Mouse (Mus musculus): Measurements from ENCODE around the gene Vwde.

Vwde gene

DNA sequence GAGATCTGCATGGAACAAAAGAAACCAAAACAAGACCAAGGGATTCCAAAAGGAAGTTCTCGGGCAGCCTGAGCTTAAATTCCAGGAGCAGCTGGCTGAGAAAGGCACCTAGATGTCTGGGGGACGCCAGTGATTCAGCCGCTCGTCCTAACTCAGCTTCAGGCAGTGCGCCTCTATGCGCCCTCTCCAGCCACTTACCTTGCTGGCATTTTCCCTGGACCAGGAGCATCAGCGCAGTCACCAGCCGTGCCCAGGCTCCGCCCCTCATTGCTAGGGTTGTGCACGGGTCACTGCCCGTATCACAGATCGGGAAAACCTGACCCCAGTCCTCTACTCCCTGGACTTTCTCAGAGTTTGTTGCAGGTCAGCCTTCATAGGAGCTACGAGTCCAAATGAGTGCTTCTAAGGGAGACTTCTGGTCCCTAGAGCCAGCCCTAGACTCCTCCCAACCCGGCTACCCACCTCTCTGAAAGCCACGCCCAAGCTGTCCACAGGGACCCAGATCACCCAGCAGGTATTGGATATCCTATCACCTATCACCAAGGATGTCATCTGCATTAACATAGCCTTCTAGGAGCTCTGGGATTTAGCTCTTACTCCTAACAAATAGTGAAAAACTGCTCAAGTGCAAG lies at the start of gene Vwde:
Gene Vwde (minus strand): TSS at position 370 of the 632 bp plus-strand sequence.
- DNase-seq (ENCODE audit: low spot score): no peak

DNA sequence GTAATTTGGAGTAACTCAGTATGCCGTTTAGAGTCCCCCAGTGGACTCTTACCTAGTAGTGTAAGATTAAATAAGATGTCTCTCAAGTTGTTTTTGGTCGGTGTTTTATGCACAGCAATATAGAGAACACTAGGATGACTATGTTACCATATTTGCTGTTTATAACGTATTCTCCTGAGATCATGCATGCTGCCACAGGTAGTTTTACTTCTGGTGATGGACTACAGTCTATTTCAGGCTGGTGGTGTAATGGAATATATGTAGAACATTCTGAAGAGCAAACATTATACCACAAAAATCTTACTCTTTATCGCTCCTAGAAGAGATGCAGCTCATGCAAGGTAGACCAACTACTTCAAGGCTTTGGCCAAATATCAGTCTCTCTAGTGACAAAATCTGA lies 30.6 kb upstream of the Vwde start:
- no peak for DNase-seq (ENCODE audit: low spot score)

DNA sequence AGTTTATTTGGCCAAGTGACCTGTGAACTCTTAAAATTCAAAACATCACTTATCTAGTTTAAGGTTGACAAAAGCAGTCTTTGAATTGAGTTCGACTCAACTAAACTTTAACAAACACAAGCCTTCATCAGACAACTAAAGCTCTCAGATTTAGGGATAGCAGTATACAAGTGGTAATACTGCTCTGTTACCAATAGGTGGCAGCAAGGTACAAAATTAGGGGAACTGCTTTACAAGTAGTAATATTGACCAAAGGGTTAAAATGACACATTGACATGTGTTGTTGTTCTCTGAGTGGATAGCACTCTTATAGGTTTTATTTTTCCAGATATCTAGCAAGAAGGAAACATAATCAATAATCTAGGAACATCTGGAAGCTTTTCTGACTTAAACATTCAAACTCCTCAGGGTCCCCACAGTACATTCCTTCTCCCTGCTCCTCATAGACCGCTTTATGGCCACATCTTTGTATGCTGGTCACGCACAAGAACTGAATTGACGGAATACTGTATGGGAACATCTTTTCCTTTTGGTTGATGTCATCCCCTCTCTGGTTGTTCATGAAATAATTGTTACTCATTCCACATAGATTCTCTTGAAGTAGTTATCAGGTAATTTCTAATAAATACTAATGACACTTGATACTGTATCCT lies 23.7 kb upstream of the Vwde start:
- DNase-seq (ENCODE audit: low spot score): no peak

DNA sequence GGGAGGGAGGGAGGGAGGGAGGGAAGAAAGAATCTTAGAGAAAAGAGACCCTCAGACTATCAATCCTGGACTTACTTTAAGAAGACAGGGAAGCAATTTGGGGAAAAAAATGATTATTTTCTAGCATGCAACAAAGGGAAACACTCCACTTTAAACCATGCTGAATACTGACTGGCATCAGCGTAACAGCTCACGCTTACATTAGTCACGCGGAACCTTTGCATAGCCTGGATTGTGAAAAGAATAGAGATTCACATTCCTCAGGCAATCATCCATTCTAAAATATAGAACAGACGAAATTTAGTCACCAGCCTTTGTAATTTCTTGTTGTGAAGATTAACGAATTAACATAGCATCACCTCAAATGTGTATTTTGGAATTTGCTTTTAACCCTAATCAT lies 18.6 kb downstream of the Vwde start:
- no peak for DNase-seq (ENCODE audit: low spot score)

DNA sequence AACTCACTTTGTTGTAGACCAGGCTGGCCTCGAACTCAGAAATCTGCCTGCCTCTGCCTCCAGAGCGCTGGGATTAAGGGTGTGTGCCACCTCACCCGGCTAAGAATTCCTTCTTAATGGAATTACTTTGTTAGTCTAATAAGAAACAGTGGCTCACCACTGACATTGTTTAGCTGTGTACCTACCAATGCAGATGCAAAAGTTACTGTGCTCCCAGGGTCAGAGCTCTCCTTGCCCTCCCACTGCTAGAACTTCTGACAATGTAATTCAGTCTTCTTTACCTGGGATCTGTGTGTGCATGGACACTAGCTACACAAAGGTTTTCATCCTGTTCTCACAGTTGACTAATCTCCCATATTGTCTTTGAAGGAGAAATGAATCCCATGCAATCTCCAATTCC lies 27.3 kb downstream of the Vwde start:
- no peak for DNase-seq (ENCODE audit: low spot score)

DNA sequence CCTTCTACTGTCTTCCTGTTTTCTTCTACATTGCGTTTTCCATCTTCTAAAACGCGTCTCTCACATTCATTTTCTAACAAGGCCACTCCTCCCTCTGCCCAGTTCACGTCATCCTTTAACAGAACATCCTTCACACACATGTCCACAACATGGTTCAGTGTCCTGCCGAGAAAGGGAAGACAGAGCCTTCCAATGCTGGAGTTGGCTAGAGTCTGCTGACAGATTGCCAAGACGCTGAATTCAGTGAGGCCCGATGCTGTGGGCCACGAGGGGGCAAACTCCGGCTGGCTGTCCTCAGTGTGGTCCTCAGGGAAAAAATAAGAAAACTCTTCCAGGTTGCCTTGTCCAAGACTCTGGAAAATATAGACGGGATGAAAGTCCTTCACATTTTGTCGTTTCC lies 37.9 kb downstream of the Vwde start:
- DNase-seq (ENCODE audit: low spot score): no peak

DNA sequence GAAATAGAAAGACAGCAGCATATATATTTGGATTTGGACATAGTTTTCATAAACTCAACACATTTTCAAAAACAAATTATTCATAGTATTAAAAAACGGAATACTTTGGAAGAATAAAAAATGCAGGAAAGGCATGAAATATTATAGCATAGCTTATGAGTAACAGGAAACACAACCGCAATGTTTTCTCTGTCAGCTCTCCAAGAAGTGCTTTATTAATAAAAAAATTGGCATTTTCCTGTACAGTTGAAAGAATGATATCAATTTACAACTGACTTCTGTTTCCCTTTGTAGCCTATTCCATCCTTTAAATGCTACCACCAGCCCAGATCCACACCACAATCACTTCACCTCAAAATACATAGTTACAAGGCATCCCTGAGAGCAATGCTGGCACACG lies 44.7 kb downstream of the Vwde start:
- no peak for DNase-seq (ENCODE audit: low spot score)

DNA sequence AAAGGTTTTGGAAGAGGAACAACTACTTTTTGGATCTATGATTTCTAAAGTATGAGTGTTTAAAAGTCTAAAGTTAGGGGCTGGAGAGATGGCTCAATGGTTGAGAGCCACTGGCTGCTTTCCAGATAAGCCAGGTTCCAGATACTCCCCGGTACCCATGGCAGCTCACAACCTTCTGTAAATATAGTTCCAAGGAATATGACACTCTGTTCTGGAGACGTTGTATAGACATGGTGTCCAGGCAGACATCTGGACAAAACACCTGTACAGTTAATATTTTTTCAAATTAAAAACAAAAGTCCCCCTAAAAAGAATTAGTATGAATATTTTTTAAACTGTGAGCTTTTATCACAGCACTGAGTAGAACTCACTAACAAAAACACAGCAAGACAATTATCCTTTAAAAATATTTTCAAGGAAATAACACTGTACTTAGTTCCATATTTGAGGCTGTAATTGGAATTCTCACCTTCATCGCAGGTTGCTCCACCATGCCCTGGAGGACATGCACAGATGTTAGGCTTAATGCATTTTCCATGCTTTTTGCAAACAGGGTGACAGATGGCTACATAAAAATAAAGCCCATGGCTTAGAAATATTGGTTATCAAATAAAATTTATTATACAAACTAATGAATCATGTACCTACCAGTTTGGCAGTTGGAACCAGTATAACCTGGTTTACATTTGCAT lies 55.2 kb downstream of the Vwde start:
- no peak for DNase-seq (ENCODE audit: low spot score)

DNA sequence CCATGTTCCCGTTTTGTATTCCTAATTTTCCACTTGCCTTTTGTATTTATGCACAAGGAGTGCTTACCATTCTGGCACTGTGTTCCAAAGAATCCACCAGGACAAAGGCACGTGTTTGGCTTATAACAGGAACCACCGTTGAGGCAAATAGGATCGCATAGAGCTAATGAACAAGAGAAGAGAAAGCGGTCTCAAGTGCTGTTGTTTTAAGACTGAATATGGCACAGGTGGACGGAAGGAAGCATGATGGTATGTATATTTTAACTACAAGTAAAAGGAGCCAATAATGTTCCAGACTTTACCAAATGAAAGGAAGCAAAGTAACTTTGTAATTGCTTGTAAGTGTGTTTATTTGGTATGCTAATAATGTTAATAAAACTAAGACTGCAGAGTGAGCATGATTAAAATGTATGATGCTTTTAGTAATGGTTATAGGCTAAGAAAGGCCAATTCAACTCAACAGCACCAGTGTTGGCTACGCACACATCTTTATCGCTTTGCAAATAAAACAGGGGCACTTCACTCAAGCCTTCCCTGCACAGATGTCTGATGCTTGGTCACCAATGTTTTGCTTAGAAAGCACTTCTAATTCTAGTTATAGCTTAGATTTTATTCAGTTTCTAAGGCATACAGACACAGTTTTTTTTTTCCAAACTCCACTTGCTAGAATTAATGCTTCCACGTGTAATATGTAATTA lies 58.4 kb downstream of the Vwde start:
- DNase-seq (ENCODE audit: low spot score): no peak

DNA sequence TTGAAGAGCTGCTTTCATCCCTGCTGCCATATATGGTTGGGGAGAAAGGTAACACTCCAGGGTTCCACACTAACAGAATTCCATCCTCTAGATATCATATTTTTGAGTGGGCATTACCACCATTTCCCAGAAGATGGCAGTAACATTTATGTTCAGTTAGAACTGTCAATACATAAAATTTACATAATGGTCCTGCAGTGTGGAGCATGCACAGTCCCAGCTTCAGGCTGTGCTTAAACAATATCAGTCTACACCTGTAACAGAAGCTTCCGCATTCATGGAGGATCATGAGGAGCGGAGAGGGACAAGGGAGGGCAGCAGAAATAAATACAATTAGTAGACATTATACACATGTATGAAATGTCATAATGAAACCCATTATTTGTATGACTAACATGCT lies 65.3 kb downstream of the Vwde start:
- DNase-seq (ENCODE audit: low spot score): no peak

DNA sequence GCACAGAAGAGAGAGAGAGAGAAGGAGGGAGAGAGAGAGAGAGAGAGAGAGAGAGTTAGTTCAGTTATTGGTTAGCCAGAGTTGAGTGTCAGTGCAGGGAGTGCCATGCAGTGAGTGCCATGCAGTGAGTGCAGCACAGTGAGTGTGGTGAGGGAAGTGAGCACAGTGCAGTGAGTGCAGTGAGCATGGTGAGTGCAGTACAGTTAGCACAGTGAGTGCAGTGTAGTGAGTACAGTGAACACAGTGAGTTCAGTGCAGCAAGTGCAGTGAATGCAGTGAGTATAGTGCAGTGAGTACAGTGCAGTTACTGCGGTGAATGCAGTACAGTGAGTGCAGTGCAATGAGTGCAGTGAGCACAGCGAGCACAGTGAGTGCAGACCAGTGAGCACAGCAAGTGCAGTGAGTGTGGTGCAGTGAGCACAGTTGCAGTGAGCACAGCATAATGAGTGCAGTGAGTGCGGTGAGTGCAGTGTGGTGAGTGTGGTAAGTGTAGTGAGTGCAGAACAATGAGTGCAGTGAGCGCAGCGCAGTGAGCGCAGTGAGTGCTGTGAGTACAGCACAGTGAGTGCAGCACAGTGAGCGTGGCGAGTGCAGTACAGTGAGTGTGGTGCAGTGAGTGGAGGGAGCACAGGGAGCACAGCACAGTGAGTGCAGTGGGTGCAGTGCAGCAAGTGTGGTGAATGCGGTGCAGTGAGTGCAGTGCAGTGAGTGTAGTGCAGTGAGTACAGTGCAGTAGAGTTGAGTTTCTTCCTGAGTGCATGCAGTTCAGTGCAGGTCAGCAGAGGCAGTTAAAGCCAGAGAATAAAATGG lies 70.7 kb downstream of the Vwde start:
- no peak for DNase-seq (ENCODE audit: low spot score)

DNA sequence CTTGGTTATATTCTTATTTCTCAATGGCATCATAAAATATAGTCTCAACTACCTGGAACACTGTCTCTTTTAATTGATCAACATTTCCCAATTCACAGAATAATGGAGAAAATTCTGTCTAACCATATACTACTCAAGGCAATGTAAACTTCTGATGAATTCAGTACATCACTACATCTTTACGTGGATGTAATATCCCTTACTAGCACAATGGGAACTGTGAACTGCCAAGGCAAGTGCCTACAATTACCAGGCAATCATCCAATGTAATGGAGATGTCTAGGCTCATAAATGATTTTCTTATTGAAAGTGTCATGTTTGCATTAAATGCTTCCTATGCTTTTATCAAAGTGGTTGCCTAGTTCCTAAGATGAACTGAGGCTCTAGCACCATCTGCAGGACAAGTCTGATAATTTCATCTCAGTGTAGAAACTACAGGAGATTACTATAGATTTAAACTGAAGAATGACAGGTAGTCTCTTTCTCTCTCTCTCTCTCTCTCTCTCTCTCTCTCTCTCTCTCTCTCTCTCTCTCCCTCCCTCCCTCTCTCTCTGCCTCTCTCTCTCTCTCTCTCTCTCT lies 72.6 kb downstream of the Vwde start:
- DNase-seq (ENCODE audit: low spot score): no peak

DNA sequence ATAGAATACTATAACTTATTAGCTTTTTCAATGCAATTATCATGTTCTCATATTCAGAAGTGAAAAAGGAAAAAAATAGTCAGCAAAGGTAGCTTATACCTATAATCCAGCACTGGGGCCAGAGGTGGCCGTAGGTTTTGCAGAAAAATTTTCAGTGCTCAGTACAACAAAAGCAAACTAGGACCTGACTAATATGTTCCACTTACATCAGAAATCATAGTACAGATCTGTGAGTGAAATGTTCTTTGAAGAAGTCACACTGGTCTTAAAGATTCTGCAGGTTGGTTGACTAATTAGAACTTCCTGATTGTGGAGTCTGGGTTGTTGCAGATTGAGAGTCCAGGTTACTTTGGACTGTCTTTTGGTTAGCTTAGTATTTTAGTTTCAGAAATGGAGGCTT lies 87.5 kb downstream of the Vwde start:
- DNase-seq (ENCODE audit: low spot score): no peak

DNA sequence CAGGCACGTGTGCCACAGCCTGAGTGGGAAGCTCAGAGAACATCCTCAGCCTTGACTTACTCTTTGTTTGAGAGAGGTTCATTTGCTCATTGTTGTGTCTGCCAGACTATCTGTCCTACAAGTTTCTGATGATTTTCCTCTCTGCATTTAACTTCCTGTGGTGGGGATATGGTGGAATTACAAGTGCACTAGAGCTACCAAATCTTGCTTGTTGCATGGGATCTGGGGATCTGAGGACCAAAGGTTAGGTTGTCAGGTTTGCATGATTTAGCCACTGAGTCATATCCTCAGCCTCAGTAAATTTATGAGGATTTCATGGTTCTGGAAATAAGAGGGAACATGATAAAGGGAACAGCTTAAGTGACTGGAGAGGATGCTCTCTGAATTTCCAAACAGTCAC lies 116.1 kb downstream of the Vwde start:
- no peak for DNase-seq (ENCODE audit: low spot score)
